Mouse (Mus musculus): ENCODE results near the gene Pwp2.

Gene Pwp2

DNA sequence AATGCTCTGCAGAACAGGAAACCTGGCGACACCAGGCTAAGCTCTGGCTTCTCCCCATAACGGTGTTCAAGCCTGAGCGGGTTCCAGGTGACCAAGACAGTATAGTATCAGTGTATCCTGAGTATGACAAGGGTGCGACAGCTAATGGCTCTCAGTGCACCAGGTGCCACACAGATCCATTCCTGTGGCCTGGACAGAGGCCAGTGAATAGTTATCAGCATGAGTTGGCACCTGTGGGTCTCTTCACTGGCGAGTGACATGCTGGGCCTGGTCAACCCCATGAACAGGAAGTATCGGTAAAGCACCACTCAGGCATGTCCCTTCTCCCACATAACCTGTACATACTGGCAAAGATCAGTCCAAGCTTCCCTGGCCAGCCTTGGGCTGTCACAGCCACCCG is 13.9 kb downstream of the Pwp2 start:
- no peak for DNase-seq (ENCODE audit: low spot score in 2 of 2)

GRCm38 (mm10) chr10:78170445-78170844 is 14.5 kb downstream of the Pwp2 start:
- DNase-seq (ENCODE audit: low spot score in 2 of 2), result no peak

DNA sequence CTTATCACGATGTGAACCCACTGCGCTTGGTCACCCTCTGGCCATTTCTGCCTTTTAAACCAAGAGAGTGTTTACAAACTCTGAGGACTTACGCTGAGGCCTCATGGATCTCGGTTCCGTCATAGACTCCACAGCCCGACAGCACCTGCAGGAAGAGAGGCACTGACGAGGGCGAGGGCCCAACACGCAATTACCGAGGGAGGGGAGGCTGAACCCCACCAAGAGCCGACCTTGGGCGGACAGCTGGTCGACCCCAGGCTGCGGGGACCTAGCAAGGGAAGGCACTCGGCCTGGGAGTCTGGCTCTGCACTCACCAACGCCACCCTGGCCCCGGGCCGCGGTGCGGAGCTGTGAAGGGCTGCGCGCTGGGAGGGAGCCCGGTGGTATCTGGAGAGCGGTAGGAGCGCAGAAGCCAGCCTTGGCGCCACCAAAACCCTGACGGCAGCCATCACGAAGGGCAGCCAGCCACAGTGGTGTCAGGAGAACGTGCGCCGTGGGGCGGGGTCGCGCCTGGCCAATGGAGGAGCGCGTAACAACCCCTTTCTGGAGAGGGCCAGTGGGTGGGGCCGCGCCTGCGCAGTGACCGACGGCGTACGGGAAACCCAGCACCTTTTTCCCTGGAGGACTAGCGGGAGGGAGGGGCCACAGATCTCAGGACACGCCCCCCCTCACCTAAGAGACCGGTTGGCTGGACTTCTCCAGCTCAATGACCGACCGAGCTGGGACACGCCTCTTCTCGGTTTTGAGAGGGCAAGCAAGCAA is 15.5 kb downstream of the Pwp2 start, which contains the start of gene D10Jhu81e:
Gene D10Jhu81e (minus strand): TSS at position 502 of the 762 bp plus-strand sequence.
- DNase-seq (ENCODE audit: low spot score in 2 of 2), result peak; percentile 99 to 100

DNA sequence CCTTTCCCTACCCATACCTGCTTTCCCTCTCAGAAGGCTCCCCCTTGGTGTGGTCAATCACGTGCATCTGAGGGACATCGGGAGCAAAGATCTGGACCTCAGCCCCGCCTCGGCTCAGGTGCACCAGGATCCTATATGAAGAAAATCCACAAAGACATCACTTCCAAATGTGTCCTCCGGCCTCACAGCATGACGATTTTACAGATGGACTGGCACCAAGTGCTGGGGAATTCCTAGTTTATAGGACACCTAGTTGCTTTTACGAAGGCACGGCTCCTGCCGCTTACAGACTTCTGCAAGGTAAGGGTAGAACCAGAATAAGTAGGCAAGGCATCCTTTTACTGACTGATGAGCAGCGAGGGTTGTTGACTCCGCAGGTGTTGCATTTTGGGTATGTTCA is 16.2 kb downstream of the Pwp2 start:
- no peak for DNase-seq (ENCODE audit: low spot score in 2 of 2)

DNA sequence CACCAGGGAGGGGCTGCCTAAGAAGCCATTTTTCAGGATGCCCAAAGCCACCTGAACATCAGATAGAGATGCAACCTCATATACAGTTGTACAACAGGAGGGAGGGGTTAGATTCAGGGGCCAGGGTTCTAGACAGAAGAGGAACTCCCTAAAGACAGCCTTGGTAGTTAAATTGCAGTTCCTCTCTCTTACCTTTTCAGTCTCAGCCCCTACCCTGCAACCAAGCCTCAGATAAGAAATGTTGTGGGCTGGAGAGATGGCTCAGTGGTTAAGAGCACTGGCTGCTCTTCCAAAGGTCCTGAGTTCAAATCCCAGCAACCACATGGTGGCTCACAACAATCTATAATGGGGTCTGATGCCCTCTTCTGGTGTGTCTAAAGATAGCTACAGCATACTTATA is 17.2 kb downstream of the Pwp2 start:
- no peak for DNase-seq (ENCODE audit: low spot score in 2 of 2)

DNA sequence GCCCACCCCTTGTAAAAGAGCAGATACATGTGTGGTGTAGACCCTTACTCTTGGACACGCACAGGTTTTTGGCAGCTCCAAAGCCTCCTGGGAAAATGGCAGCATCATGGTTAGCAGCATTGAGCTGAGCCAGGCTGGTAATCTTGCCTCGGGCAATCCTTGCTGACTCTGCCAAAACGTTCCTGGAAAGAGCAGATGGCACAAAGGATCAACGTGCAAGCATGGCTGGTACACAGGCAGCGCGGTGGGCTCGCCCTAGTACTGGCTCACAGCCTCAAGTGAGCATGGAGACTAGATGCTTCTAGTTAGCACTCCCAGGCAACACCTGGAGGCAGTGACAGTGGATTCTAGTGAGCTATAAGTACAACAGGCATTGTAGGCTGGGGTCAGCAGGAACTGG is 17.6 kb downstream of the Pwp2 start:
- DNase-seq (ENCODE audit: low spot score in 2 of 2), result no peak

GRCm38 (mm10) chr10:78165256-78166005 is 19.5 kb downstream of the Pwp2 start:
- DNase-seq (ENCODE audit: low spot score in 2 of 2), result no peak

DNA sequence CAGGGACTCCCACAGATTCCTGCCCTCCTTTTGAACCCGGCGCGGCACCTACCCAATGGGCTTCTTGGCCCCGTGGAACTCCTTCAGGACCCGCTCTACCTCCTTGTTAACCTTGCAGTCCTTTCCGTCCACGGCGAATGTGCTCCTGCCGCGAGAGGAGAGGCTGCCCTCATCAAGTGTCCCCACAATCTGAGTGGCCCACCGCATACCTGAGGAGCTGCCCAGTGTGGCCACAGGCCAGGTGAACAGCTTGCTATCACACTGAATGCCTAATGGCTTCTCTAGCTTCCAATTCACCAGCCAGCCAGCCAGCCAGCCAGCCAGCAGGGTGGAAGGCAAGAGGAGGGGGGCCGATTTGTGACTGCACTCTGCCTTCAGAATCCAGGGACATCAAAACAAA is 20.2 kb downstream of the Pwp2 start:
- DNase-seq (ENCODE audit: low spot score in 2 of 2), result no peak

GRCm38 (mm10) chr10:78163923-78164322 is 21.0 kb downstream of the Pwp2 start:
- peak; percentile 53 to 73 for DNase-seq (ENCODE audit: low spot score in 2 of 2)

DNA sequence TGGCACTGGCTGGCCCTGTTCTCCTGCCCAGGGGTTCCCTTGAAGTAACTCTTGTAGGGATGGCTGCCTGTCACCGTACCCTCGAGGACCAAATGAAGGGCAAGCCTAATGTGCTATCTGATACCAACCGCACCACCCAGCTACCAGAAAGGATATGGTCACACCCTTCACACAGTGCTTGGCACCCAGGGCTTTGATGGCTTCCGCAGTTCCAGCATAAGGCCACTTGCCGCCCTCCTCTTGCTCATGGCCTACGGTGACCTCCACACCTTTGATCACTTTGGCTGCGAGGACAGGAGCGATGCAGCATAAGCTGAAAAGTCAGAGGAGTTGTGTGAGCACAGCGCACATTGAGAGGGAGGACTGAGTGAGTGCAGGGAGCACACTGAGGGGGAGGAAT is 21.7 kb downstream of the Pwp2 start:
- no peak for DNase-seq (ENCODE audit: low spot score in 2 of 2)

- no peak for DNase-seq (ENCODE audit: low spot score in 2 of 2)
Observed at GRCm38 (mm10) chr10:78162646-78163045, 22.3 kb downstream of the Pwp2 start.

- no peak for DNase-seq (ENCODE audit: low spot score in 2 of 2)
Observed at GRCm38 (mm10) chr10:78161096-78161495, 23.9 kb downstream of the Pwp2 start.

- DNase-seq (ENCODE audit: low spot score in 2 of 2), result no peak
Observed at GRCm38 (mm10) chr10:78160369-78161095, 24.4 kb downstream of the Pwp2 start.

DNA sequence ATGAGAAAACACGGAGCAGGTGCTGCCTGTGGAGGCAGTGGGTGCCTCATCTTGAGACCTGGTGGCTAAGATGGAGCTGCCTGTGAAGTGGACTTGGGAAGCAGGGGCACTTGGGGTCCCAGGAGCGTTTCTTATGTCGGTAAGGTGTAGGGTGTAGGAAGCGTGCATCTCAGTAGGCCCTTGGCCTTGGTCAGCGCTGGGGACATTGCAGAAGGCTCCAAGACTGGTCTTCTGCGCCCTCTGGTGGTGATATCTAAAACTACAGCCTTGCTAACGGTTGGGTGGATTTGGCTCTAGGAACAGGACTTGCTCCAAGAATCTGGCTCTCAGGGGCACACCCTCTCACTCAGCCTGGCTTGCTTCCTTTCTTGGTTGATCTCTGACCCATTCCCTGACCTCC is 25.0 kb downstream of the Pwp2 start:
- DNase-seq (ENCODE audit: low spot score in 2 of 2), result peak; percentile 75 to 86

DNA sequence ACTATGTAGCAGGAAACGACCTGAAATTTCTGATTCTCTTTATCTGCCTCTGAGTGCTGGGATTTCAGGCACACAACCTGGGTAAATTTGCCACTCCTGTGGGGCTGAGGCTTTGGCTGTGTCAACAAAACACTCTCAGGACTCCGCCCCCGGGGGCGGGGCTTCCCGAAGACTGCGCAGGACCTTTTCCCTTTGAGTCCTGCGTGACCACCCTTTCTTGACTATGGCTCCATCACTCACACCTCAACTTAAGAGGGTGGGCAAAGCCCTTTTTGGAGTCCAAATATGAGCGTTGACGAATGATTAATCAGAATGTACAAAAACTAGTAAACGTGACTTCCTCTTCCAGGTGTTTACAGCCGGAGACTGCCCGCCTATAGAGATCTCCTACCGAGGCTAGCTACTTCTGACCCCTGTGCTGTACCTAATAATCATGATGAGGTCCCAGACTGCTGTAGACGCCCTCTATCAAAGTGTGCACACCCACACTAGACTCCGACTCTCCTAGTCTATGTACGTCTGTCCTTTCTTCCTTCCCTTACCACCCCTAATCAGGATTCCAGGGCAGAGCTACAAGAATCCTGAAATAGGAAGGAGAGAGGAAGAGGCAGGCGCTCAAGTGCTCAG is 25.6 kb downstream of the Pwp2 start:
- DNase-seq (ENCODE audit: low spot score in 2 of 2), result peak in 1 of 2 experiments; percentile 54

- DNase-seq (ENCODE audit: low spot score in 2 of 2), result no peak
Observed at GRCm38 (mm10) chr10:78158041-78158440, 26.9 kb downstream of the Pwp2 start.

GRCm38 (mm10) chr10:78156926-78157325 is 28.0 kb downstream of the Pwp2 start:
- no peak for DNase-seq (ENCODE audit: low spot score in 2 of 2)

DNA sequence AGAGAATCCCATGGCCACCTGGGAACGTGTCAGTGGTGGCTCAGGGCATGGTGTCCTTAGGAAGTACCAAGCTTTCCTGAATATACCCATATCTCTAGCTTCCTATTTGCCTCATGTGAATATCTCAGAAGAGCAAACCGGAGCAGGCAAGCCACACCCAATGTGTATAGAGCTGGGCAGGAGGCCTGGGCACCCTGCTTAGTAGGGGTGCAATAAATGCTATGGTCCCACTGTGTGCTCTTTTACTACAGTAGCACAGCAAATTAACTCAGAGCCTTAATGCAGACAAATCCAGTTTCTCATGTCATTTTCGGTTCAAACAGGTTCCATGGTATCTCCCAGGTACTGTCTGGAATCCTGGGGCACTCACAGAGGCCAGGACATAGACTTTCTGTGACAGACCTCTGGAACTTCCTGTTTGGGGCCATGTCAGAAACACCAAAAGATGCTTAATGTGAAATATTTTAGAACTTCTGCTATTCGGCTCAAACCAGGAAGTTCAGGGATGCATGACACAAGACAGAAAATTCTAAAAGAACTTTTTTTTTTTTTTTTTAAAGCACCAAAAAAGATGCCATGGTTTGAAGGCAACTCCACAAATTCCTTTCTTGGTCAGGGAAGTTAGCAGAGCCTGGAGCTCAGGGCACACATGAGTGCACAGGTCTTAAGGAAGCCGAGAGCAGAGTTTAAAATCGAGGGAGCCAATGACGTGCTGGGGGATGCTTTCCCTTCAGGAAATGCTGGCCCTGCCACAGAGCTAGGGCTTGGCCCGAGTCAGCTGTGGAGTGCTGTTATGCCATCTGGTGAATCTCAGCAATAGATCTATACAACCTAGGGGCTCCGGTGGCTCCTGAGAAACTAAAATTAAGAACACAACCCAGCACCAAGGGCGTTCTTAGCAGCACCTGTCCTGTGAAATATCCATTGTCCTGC is 35.8 kb downstream of the Pwp2 start:
- no peak for DNase-seq (ENCODE audit: low spot score in 2 of 2)

GRCm38 (mm10) chr10:78147908-78148441 is 37.0 kb downstream of the Pwp2 start:
- no peak for DNase-seq (ENCODE audit: low spot score in 2 of 2)

GRCm38 (mm10) chr10:78143727-78144505 is 41.0 kb downstream of the Pwp2 start:
- DNase-seq (ENCODE audit: low spot score in 2 of 2), result no peak
